Mouse (Mus musculus): ENCODE results near the gene Tnfsf8.

The Tnfsf8 gene

DNA sequence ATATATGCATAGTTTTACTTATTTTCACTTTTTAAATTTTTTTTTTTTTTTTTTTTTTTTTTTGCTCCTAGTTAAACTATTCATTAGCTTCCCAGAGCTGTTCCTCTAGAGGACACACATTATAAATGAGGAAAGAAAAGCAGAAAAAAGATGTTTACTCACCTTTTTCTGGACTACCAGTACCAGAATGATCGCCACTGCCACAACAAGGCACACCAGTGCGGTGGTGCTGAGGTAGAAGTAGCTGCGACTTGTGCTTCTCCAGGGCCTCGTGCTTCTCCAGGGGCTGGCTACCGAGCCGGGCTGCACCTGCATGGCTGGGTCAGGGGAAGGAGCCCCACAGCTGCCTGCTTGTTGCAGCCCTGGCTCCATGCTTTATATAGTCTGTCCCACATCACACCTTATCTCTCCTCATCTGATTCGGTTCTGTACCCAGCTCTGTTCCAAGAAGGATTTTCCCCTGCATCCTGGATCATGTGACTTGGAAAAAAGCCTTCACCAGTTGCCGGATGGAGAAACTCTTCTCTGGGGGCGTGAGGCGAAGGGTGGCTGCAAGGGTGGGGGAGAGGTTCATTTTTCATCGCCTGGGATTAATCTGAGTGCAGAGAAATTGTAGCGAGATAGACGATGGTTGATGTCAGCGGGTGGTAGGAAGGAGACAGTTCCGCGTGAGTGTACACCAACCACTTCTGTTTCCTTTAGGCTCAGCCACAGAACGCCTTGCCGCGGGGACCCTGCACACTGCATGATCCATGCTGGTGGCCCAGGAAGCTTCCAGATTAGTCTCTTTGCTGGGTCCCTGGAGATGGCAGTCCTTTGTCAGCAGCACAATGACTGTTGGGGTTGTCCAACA is at the start of gene Tnfsf8:
Tnfsf8 (minus strand) TSS at position 660 of the 853 bp plus-strand sequence.
- no peak for DNase-seq

DNA sequence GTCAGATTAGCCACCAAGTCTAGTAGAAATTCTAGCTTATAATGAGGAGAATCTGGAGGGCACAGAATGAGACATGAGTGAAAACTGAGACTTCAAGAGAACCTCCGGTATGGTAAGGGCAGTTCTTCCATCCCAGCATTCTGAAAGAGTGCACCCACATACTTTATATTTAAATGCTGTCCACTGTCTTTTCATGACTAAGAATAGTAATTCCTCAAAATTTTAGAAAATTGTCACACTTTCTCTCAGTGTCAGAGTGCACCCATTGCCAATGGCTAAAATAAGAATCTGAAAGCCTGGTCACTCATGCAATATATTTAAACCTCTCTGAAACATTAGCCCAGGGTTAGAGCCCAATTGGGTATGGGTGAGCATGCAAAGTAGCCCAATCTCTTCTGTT is 47.4 kb upstream of the Tnfsf8 start:
- no peak for DNase-seq

- no peak for DNase-seq
Measured at GRCm38 (mm10) chr4:63907473-63907872, 46.3 kb upstream of the Tnfsf8 start.

DNA sequence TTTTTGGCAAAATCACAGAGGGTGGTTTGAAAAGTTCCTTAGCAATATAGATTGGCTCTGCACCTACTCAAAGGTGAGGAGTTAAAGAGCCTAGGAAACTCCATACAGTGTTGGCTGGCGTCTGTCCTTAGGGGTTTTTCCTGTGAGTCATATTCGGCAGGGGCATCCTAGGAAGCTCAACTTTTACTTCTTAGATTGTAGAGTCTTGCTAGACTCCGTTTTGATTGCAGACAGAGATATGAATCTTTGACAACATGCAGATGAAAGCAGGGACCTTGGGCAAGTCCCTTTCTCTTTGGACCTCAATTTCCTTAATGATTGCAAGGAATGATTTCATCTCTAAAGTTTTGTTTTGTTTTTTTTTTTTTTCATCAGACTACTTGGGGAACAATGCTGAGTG is 44.9 kb upstream of the Tnfsf8 start:
- no peak for DNase-seq

DNA sequence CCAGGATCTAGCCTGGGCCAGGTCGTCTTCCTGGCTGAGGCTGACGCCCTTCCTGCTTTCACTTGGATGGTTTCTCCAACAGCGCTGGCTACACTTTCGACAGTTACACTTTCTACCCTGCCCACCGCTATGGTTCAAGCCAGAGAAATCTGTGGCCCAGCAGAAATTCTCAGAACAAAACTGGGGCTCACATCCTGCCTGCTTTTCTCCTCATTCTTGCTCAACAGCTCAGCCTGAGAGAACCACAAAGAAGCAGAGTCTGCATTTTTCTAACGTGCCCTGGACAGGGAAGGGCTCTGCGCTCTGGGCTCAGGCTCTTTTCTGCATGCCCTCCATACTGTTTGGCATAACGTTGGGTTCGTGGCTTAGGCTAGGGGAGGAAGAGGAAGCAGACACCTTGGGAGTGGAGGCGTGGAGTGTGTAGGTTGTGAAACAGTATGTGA is 38.0 kb upstream of the Tnfsf8 start:
- no peak for DNase-seq

DNA sequence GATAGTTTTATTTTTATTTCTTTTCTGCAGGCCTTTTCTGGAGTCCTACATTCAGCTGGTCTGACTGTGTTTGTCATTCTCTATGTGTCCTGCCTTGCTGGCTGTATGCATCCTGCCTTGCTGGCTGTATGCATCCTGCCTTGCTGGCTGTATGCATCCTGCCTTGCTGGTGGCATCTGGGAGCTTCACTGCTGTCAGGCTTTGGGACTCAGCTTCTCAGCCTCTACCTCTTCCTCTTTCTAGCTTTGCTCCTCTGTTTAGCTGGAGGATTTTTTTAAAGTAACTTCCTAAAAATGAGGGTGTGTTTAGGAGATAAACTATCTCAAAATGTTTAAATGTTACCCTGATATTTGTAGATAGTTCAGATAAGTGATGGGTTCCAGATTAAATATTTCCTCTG is 36.0 kb upstream of the Tnfsf8 start:
- no peak for DNase-seq

- DNase-seq, result no peak
Measured at GRCm38 (mm10) chr4:63886156-63886555, 25.0 kb upstream of the Tnfsf8 start.

GRCm38 (mm10) chr4:63876720-63877119 is 15.6 kb upstream of the Tnfsf8 start:
- no peak for DNase-seq

GRCm38 (mm10) chr4:63875480-63875879 is 14.3 kb upstream of the Tnfsf8 start:
- no peak for DNase-seq

GRCm38 (mm10) chr4:63870678-63871077 is 9.5 kb upstream of the Tnfsf8 start:
- DNase-seq, result no peak

- no peak for DNase-seq
Measured at GRCm38 (mm10) chr4:63868770-63869169, 7.6 kb upstream of the Tnfsf8 start.

DNA sequence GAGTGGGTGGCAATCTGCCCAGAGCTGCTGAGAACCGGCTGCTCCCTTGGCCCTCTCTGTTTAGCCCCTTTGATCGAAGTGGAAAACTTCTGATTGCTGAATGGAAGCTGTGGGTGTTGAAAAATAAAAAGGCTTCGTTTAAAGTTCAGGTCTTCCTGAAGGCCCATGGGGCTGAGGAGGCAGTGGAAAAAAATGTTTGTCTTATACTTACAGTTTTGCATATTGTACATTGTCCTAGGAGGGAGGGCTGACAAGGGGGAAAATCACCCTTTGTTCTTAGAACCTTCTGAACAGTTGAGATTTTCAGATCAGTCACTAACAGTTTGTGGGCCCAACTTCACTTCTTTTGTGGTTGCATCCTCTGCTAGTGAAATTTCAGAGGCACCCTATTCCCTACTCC is 1.8 kb upstream of the Tnfsf8 start:
- DNase-seq, result no peak

DNA sequence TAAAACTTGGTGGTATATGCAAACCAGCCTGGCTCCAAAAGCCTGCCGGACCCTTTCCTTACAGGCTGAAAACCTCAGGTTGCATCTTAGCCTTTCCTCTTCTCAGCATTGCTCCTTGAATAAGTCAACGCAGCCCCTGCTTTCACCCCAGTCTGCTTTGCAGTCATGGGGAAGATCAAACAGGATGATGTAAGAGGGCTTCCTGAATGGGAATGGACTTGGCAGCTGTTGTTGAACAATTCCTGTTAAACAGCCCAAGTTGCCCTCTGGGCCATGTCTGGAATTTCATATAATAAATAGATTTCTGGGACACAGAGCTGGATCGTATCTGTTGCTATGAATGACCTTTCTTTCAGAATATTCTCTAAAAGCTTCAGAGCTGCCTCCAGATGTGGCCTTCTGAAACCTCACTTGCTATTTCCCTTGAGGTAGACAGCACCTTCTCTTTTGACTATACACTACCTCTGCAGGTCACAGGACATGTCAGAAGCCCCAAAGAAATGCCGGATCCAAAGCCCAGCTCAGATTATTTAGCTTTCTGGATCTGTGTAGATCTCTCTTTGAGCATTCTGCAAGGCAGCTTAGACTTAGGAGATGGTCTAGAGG is 1.0 kb upstream of the Tnfsf8 start:
- DNase-seq, result no peak

DNA sequence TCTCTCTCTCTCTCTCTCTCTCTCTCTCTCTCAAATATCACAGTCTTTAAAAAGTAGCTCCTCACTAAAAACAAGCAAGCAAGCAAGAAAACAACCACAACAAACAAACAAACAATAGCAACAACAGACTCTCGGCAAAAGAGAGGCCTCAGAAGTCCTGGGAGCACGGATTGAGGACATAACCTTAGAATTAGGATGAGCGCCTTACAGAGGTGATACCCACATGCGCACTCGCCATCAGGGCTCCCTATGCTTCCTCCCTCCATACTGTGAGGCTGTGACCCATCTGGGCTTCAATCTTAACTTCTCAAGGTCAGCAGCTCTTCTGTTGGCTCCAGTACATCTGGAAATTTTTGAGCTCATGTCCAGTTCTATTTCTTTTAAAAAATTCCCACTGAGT is 911 bp downstream of the Tnfsf8 start:
- no peak for DNase-seq

GRCm38 (mm10) chr4:63859785-63860203 is 1.4 kb downstream of the Tnfsf8 start:
- DNase-seq, result no peak

- no peak for DNase-seq
Measured at GRCm38 (mm10) chr4:63858646-63859224, 2.4 kb downstream of the Tnfsf8 start.

DNA sequence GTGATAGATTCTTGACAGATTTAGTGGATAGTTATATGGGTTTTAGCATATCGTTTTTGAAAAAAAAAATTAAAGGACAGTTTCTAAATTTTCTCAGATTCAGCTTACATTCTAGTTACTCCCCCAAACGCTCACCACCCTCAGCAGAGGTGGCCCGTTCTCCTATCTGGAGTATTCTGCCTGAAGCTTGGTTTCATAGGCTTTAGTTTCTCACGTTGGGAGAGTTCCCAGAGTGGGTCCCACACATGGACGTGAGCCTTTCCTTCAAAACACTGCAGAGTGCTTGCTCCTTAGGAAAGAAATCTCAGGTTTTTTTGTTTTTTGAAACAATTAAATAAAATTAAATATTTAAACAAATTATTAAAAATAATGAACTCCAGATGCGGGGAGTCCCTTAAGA is 4.4 kb downstream of the Tnfsf8 start:
- no peak for DNase-seq

DNA sequence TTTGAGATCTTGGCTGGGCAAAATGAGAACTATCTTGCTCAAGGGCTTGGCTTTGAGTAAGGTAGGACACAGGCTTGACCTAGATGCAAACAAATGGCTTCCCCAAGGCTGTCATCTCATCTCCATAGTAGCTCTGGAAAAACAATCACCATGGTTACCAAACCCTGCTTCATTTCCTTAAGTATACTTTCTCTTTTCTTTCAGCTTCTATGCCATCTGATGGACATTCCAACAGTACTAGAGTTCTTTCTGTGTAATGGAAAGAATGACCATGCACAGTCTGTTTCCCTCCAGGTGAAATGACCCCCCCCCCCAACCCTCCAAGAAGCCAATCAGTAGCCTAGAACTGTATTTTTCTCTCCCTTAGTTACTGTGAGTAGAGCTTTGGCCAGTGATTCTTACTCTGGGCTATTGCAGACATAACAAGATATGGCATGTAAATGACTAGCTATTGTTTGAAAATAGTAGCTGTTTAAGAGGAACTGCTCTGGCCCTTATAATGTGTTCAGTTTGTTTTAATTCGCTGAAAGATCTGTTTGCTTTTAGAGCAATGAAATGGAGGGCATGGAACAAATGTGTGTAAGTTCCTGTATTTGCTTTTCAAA is 7.3 kb downstream of the Tnfsf8 start:
- DNase-seq, result no peak

DNA sequence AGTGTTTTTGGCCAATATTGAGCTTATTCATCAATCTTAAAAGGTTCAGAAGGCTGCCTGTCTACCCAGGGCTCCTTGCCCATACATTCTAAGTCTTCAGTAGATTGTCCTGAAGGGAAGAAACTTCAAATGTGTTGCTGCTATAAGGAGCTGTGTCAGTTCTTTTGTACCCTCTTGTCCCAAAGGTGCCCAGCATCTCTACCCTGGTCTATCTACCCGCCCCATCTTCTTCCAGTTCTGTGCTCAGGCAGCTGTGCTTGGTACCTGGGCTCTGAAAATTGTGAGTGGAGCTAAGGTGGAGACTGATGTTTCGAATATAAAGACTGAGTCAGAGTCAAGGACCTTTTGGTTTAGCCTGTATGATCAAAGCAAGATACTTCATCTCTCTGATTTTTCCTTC is 11.1 kb downstream of the Tnfsf8 start:
- no peak for DNase-seq

DNA sequence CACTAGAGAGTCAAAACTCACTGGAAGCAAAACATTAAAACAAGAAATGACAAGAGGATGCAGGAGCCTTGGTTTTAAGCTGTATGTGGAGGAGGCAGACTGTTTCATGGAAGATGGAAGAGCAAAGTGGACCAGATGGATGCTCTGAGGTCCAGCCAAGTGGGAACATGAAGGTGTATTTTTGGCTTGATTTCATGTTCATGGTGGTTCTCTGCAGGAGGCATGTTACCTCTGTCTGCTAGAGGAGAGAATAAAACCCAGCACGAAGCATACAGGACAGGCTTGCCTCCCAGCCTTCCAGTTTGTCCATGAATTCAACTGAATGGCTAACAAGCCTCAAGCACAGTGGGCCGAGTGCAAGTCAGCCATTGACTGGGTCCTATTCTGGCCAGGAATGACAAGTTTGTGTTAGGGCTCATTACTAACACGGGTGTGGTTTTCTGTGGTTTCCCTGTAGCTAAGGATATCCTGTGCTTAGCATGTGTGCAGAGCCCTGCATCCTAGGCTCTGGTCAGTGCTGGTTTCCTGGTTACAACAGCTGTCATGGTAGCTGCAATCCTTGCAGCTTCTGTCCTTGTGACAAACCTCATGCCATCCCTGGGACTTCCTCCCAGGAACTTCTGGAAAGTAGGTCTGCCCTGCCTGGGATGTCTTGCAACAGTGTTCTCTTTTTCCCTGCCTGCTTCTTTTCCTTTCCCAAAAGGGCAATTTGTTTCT is 14.1 kb downstream of the Tnfsf8 start:
- no peak for DNase-seq

GRCm38 (mm10) chr4:63845760-63846159 is 15.4 kb downstream of the Tnfsf8 start:
- DNase-seq, result no peak

DNA sequence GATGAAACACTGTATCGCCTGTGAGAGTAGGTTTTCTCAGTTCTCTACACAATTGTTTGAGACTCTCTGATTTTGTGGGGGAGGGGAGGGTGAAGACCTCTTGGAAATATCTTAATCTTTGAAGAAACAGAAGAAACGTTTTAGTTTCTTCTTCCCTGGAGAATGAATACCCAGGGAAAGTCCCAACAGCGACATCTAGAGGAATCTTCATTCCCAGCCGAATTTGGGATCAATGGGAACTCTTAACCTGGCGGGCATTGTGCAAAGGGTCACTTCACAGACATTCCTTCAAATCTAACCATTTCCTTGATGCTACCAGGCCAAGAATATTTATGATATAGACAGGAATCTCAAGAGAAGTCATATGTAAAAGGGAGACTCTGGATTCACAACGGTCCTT is 17.2 kb downstream of the Tnfsf8 start:
- DNase-seq, result peak; percentile 19

- DNase-seq, result no peak
Measured at GRCm38 (mm10) chr4:63842278-63842677, 18.9 kb downstream of the Tnfsf8 start.
